Mouse (Mus musculus): ENCODE data around the gene Paqr3.

GRCm38 (mm10) chr5:97060864-97061263 is 50.5 kb downstream of the Paqr3 start:
- TF ChIP-seq CTCF (IDR thresholded peaks at IDR 0.05; ENCODE audit: low read depth, low read length) (no peak), GATA1 (IDR thresholded peaks at IDR 0.05; ENCODE audit: borderline replicate concordance, low read length) (no peak), TAL1 (conservative IDR thresholded peaks at IDR 0.05; ENCODE audit: low read depth, low read length) (no peak)
